11 mouse cellular contexts compared by ENCODE assay signal in genomic region chr11:96713210-96714005, GRCm38 (mm10).
DNase-seq lines count a peak whose midpoint lies in the region; ATAC-seq lines count a peak whose summit lies in the region.
"Had no signal": no experiment of that assay in that cellular context is flagged by ENCODE, and none has a peak within 500 bp of the region (broad histone marks: within the 10 kb centered on the region; RNA-seq: fewer than 3 reads in every experiment).

No protein-coding gene starts in this region.

- H3K4me3 ChIP-seq in forebrain, embryonic 10.5 days: no peak overlapping the region
- H3K4me3 ChIP-seq in forebrain, embryonic 15.5 days: no peak overlapping the region
- H3K4me3 ChIP-seq in midbrain, embryonic 13.5 days (replicated peaks): no peak overlapping the region
- H3K4me3 ChIP-seq in midbrain, embryonic 10.5 days: no peak overlapping the region
- no peak overlapping the region for H3K4me3 ChIP-seq in hindbrain, embryonic 11.5 days (ENCODE audit: low read depth, low read length)

- H3K9ac ChIP-seq in forebrain, embryonic 15.5 days (replicated peaks): no peak overlapping the region
- no peak overlapping the region for H3K9ac ChIP-seq in midbrain, embryonic 13.5 days (replicated peaks)
- H3K9ac ChIP-seq in hindbrain, embryonic 11.5 days (ENCODE audit: low read depth, low read length): no peak overlapping the region

- H3K27me3 ChIP-seq in forebrain, embryonic 10.5 days (ENCODE audit: poor library complexity, severe bottlenecking): peaks cover 4% of the 10 kb centered on the region
- no peaks in the 10 kb centered on the region for H3K27me3 ChIP-seq in forebrain, embryonic 15.5 days
- H3K27me3 ChIP-seq in midbrain, embryonic 13.5 days: no peaks in the 10 kb centered on the region
- H3K27me3 ChIP-seq in midbrain, embryonic 10.5 days (ENCODE audit: low read depth, poor library complexity, severe bottlenecking): no peaks in the 10 kb centered on the region
- no peaks in the 10 kb centered on the region for H3K27me3 ChIP-seq in hindbrain, embryonic 11.5 days (ENCODE audit: control insufficient read depth, insufficient read depth, low read length)

- no peak for DNase-seq in forebrain, embryonic 10.5 days (ENCODE audit: extremely low spot score, low spot score)
- no peak for DNase-seq in midbrain, embryonic 10.5 days (ENCODE audit: low spot score)
- peak; percentile 46 for DNase-seq in hindbrain, embryonic 11.5 days (ENCODE audit: low spot score)
- peak; percentile 82 for DNase-seq in retina, postnatal 1 day
- no peak for DNase-seq in adrenal gland, postnatal 36 days
- DNase-seq: adrenal gland, postnatal 10 days; B cell, adult 2 months; kidney, adult 9 months had no signal

- no peaks in the 10 kb centered on the region for H3K9me3 ChIP-seq in forebrain, embryonic 10.5 days
- no peaks in the 10 kb centered on the region for H3K9me3 ChIP-seq in forebrain, embryonic 15.5 days
- H3K9me3 ChIP-seq in midbrain, embryonic 13.5 days: no peaks in the 10 kb centered on the region
- H3K9me3 ChIP-seq in midbrain, embryonic 10.5 days (replicated peaks): no peaks in the 10 kb centered on the region
- H3K9me3 ChIP-seq in hindbrain, embryonic 11.5 days (ENCODE audit: control insufficient read depth, low read length): no peaks in the 10 kb centered on the region

- no peaks in the 10 kb centered on the region for H3K36me3 ChIP-seq in forebrain, embryonic 10.5 days (replicated peaks)
- no peaks in the 10 kb centered on the region for H3K36me3 ChIP-seq in forebrain, embryonic 15.5 days
- H3K36me3 ChIP-seq in midbrain, embryonic 13.5 days: no peaks in the 10 kb centered on the region
- H3K36me3 ChIP-seq in midbrain, embryonic 10.5 days: no peaks in the 10 kb centered on the region
- H3K36me3 ChIP-seq in hindbrain, embryonic 11.5 days (ENCODE audit: control insufficient read depth, insufficient read depth, low read length): no peaks in the 10 kb centered on the region

- 55% methylated on average over 18 of the region's 18 CpGs for WGBS in forebrain, embryonic 10.5 days
- 46% methylated on average over 18 of the region's 18 CpGs for WGBS in forebrain, embryonic 15.5 days
- 52% methylated on average over 18 of the region's 18 CpGs for WGBS in midbrain, embryonic 13.5 days
- 63% methylated on average over 18 of the region's 18 CpGs for WGBS in midbrain, embryonic 10.5 days
- WGBS in hindbrain, embryonic 11.5 days: 53% methylated on average over 18 of the region's 18 CpGs

- no peak for ATAC-seq in forebrain, embryonic 15.5 days (replicated peaks)
- ATAC-seq in midbrain, embryonic 13.5 days: no peak
- 0 out of 2 replicates have a peak, but pooled peaks have one; percentile 22 for ATAC-seq in hindbrain, embryonic 11.5 days (ENCODE audit: low FRiP score)
- no peak for ATAC-seq in cerebellum, adult (ENCODE audit: insufficient number of reproducible peaks, low FRiP score, low TSS enrichment)

- H3K4me1 ChIP-seq in forebrain, embryonic 10.5 days: peaks cover 16% of the 10 kb centered on the region
- peaks cover 9% of the 10 kb centered on the region for H3K4me1 ChIP-seq in forebrain, embryonic 15.5 days
- peaks cover 12% of the 10 kb centered on the region for H3K4me1 ChIP-seq in midbrain, embryonic 13.5 days (replicated peaks)
- H3K4me1 ChIP-seq in midbrain, embryonic 10.5 days: peaks cover 13% of the 10 kb centered on the region
- H3K4me1 ChIP-seq in hindbrain, embryonic 11.5 days (replicated peaks; ENCODE audit: control insufficient read depth, insufficient read depth, low read length): peaks cover 8% of the 10 kb centered on the region; the same call in 1 of the 2 replicates

- H3K4me2 ChIP-seq in forebrain, embryonic 15.5 days (replicated peaks): no peak overlapping the region
- 0 out of 2 replicates have a peak overlapping the region, but pooled peaks have one; percentile 1 for H3K4me2 ChIP-seq in midbrain, embryonic 13.5 days (replicated peaks)
- H3K4me2 ChIP-seq in hindbrain, embryonic 11.5 days (replicated peaks; ENCODE audit: low read depth, low read length): no peak overlapping the region

- 0 out of 2 replicates have a peak overlapping the region, but pooled peaks have one; percentile 36 for H3K27ac ChIP-seq in forebrain, embryonic 10.5 days
- H3K27ac ChIP-seq in forebrain, embryonic 15.5 days (replicated peaks): no peak overlapping the region
- H3K27ac ChIP-seq in midbrain, embryonic 13.5 days: no peak overlapping the region
- no peak overlapping the region for H3K27ac ChIP-seq in midbrain, embryonic 10.5 days (replicated peaks)
- H3K27ac ChIP-seq in hindbrain, embryonic 11.5 days (ENCODE audit: low read depth, low read length): no peak overlapping the region

Comparison
In these comparisons a context has a peak if more than half of its experiments do, and no peak if none do; other contexts are left out.
1. DNase-seq: peak in hindbrain, embryonic 11.5 days (single experiment) and retina, postnatal 1 day (single experiment); none in forebrain, embryonic 10.5 days (single experiment), midbrain, embryonic 10.5 days (single experiment) and adrenal gland, postnatal 36 days (0 of 2).